Mouse (Mus musculus) embryonic facial prominence, embryonic 11.5 days (tissue): ENCODE measurements at regions not wholly inside any gene's neighbourhood (a gene's known extent, or its start where the extent isn't known, plus 50 kb on each side); places are given as distances from the start of the nearest gene placed in this dataset.

ENCODE experiments used
- ATAC-seq: fragments of 200-750 bp; cut with Nextera tagmentation; replicated peaks from 2 replicates; pipeline ENCODE4 v1.8.0; 2017; ENCODE audit warnings: low read depth; ENCODE audit not compliant: insufficient number of reproducible peaks, low FRiP score, low TSS enrichment
- DNase-seq: peaks from one replicate; pipeline ENCODE4 v3.0.0-alpha.2; 2015; ENCODE audit warnings: low spot score
- H3K27ac ChIP-seq: fragments of 300-500 bp; sonication (generic); replicated peaks from 2 replicates; pipeline ENCODE4 v1.5.1; 2014; ENCODE audit warnings: mild to moderate bottlenecking, low read depth, low read length, control low read depth
- H3K27me3 ChIP-seq: fragments of 300-500 bp; sonication (generic); 2 replicates; pipeline ENCODE4 v1.6.1; 2014; ENCODE audit warnings: mild to moderate bottlenecking, low read length, moderate library complexity, mixed read lengths; ENCODE audit not compliant: control insufficient read depth, insufficient read depth
- H3K36me3 ChIP-seq: fragments of 300-500 bp; sonication (generic); replicated peaks from 2 replicates; pipeline ENCODE4 v1.6.1; 2014; ENCODE audit warnings: low read depth, mild to moderate bottlenecking, low read length, moderate library complexity, mixed read lengths; ENCODE audit not compliant: control insufficient read depth, insufficient read depth
- H3K4me1 ChIP-seq: fragments of 300-500 bp; sonication (generic); 2 replicates; pipeline ENCODE4 v1.6.1; 2014; ENCODE audit warnings: low read length, mixed read lengths; ENCODE audit not compliant: control insufficient read depth, insufficient read depth
- H3K4me2 ChIP-seq: fragments of 300-500 bp; sonication (generic); 2 replicates; pipeline ENCODE4 v1.6.1; 2014; ENCODE audit warnings: low read depth, mild to moderate bottlenecking, control low read depth, low read length, moderate library complexity
- H3K4me3 ChIP-seq: fragments of 300-500 bp; sonication (generic); 2 replicates; pipeline ENCODE4 v1.5.1; 2014; ENCODE audit warnings: low read depth, low read length, control low read depth
- H3K9ac ChIP-seq: fragments of 300-500 bp; sonication (generic); replicated peaks from 2 replicates; pipeline ENCODE4 v1.6.1; 2014; ENCODE audit warnings: mild to moderate bottlenecking, control low read depth, low read length
- H3K9me3 ChIP-seq: fragments of 300-500 bp; sonication (generic); replicated peaks from 2 replicates; pipeline ENCODE4 v1.6.1; 2016; ENCODE audit warnings: mild to moderate bottlenecking, low read length, inconsistent platforms, mixed read lengths; ENCODE audit not compliant: control insufficient read depth
- WGBS: fragments of 180-500 bp; shearing (Covaris S2); extraction: QIAGEN DNeasy Blood & Tissue Kit; methylation state at CpG from one replicate; pipeline ENCODE4 v1.1.7; 2014; 5-methylcytosine and 5-hydroxymethylcytosine counted together

DNA sequence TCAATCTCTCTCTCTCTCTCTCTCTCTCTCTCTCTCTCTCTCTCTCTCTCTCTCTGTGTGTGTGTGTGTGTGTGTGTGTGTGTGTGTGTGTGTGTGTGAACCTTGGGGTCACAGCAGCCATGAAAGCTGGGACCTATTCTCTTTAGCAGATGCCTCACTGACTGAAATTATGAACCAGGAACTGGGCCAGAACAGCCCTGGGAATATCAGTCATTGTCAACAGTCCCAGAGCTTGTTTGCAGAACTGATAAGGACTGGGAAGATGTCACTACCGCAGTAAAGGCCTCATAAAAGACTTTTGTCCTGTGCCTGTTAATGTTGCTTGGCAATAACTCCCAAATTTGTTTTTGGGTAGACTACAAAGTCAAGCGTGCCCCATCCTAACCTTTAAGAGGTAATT is 53.2 kb upstream of the Cyp1b1 start:
- 85% methylated on average over 2 of the region's 2 CpGs for WGBS

DNA sequence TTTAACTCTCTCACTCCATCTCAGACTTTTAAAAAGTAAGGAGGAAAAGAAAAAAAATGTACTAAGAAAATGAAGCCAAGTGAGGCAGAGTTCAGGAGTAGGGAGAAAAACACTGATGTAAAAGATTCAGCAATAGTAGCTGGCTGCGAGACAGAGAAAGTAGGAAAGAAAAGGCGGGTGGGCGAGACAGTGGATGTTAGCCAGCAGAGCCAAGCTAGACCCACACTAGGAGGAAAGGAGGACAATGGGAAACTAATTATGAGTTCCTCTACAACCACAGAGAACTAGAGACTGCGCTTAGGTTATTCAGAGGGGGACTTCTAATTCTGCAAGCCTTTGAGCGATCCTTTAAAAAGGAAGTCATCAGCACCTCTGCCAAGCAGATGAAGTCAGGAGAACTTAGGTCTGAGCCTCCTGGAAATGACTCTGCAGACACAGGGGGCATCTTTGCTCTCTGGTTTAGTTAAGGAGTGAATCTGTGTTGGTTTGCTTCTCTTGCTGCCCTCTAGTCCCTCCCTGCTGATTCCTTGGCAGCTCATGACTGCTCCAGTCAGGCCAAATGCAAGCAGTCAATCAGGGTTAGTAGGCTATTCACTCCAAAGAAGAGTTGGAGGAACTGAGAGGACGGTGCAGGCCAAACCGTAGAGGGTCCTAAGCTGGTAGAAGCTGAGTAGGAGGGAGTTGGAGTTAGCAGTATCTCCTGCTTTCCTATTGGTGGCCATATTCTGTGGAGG is 50.4 kb upstream of the Cyp1b1 start:
- no peaks in the 10 kb centered on the region for H3K27me3 ChIP-seq
- H3K27ac ChIP-seq: no peak overlapping the region
- H3K4me2 ChIP-seq: no peak overlapping the region
- no peak overlapping the region for H3K4me3 ChIP-seq
- ATAC-seq: no peak
- 85% methylated on average over 7 of the region's 7 CpGs for whole genome bisulfite sequencing
- H3K9ac ChIP-seq: no peak overlapping the region
- DNase-seq: no peak
- H3K9me3 ChIP-seq: no peaks in the 10 kb centered on the region
- H3K36me3 ChIP-seq: no peaks in the 10 kb centered on the region
- H3K4me1 ChIP-seq: no peaks in the 10 kb centered on the region

More for the DNA sequence above, 53.2 kb upstream of the Cyp1b1 start:
- Histone ChIP-seq H3K27ac (no peak overlapping the region), H3K9me3 (no peaks in the 10 kb centered on the region), H3K4me2 (no peak overlapping the region), H3K27me3 (no peaks in the 10 kb centered on the region), H3K9ac (no peak overlapping the region), H3K36me3 (no peaks in the 10 kb centered on the region), H3K4me3 (no peak overlapping the region), H3K4me1 (no peaks in the 10 kb centered on the region)
- no peak for DNase-seq
- no peak for ATAC-seq
